Mouse (Mus musculus) urinary bladder, postnatal 10 days (tissue): ENCODE data around the gene Ces2e.
"Not testable (repeated sequence)": the region's sequence is repeated elsewhere in the genome, so short reads cannot be mapped to it uniquely, and the experiment has no call there.

Experiments used
- DNase-seq: peaks from one replicate; pipeline ENCODE4 v3.0.0; 2022; ENCODE audit warnings: low spot score

Gene Ces2e

DNA sequence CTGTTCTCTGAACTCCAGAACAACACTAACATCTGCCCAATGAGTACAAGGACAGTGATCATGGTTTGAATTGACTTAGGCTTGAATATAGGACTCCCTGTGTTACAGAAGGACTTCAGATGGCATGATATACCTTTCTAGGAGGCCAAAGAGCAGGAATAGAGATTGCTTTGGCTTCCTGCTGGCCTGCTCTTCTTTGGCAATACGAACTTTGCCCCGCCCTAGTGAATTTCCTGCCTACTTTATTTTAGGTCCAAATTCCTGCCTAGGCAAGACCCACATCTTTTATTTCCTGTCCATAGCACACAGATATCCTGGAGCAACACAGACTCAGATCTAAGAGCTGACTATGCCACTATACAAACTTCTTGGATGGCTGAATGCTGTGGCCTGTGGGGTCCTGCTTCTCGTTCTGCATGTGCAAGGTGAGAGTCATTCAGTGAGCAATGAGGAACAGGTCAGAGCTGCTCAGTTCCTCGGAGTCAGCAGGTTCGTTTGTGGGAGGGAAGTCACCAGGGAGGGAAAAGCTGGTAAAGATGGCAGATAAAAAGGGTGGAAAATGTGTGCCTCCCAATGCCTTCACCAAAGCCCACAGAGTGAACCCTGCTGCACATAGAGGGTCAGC is at the start of gene Ces2e:
Gene Ces2e, plus strand, starts transcription at position 289 of the 625 bp plus-strand sequence.
- DNase-seq, result no peak

DNA sequence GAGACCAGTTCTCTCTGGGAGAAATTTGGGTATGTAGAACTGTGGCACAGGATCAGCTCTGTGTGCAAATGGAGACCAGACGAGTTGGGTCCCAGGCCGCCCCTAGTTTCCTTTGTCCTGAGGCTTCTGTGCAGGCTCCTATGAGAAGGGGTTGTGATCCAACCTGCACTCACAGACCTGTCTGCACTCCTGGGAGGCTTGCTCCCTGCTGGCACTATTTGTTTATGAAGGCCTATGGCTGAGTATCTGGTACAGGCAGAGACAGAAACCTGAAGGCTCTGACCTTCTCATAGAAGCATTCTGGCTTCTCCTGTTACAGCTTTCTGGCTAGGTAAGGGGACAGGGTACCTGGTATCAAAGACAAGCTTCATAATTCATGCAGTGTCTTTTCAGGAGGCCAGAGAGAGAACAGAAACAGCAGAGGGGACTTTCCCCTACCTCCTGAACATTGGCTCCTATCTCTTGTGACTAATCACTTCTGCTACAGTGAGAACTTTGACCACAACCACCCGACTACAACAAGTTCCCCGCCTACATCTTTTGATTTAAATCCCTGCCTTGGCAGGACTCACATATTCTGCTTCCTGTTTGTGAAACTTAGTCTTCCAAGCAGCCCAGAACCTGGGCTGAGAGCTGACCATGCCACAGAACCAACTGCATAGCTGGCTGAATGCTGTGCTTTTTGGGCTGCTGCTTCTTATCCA is 39.7 kb upstream of the Ces2e start:
- DNase-seq, result not testable (repeated sequence)

DNA sequence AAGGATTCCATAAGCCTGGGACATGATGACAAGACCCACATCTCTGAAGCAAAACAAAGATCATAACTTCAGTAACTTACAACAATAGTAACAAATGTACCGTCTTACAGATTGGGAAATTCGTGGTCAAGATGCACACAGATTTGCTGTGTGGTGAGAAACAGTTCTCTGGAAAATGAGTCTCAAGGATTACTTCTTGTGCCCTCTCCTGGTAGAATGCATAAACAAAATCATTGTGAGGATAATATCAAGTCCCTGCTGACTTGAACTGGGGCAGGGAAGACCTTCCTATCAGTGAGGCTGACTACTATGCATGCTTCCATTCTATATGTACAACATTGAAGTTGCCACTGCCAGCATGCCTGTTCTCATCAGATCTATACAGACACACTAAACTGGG is 24.3 kb upstream of the Ces2e start:
- DNase-seq, result no peak

DNA sequence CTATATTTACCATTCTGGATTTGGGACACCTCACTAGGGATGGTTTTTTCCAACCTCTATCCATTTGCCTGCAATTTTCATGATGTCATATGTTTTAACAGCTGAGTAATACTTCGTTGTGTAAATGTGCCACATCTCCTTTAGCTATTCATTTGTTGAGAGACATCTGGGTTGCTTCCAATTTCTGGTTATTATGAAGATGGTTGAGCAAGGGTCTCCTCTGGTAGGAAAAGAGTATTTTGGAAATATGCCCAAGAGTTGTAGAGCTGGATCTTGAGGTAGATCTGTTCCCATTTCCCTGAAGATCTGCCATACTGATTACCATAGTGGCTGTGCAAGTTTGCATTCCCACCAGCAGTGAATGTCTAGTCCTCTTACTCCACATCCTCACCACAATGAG is 18.9 kb upstream of the Ces2e start:
- DNase-seq, result no peak

DNA sequence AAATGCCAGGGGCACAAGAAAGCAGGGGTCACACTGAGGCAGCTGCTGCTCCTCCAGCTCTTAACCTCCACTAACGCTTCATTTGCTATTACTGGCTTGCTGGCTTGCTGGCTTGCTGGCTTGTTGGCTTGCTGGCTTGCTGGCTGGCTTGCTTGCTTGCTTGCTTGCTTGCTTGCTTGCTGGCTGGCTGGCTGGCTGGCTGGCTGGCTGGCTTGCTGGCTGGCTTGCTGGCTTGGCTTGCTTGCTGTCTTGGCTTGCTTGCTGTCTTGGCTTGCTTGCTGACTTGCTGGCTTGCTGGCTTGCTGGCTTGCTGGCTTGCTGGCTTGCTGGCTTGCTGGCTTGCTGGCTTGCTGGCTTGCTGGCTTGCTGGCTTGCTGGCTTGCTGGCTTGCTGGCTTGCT is 17.0 kb upstream of the Ces2e start:
- DNase-seq, result not testable (repeated sequence)

DNA sequence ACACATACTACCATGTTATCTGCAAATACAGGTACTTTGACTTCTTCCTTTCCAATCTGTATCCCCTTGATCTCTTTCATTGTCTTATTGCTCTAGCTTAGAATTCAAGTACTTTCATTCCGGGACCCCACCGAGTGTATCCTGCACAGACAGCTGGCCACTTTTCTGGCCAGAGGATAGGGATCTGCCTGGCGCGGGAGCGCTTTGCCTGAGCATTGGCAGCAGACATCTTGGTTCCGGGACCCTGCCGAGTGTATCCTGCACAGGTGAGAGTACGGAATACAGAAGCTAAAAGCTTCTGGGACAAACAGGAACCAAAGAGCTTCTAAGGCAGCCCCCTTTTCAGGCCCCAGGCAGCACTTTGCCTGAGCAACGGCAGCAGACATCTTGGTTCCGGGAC is 16.4 kb upstream of the Ces2e start:
- not testable (repeated sequence) for DNase-seq

DNA sequence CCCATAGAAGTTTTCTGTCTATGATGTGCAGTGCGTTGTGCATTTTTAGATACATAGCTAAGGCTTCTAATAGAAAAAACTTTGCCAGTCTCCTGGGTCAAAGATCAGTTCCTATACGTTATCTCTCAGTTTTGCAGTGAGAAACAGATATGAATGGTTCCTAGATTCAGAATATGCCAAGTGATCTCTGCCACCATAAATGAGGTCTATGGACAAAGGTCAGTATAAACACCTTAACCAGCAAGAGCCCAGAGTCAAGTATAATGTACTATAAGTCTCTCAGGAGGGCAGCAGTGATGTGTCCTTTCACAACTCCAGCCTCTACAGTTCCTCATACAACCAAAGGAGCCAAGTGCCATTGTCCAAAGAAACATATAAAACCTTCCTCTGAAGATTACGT is 1.2 kb downstream of the Ces2e start:
- DNase-seq, result no peak

DNA sequence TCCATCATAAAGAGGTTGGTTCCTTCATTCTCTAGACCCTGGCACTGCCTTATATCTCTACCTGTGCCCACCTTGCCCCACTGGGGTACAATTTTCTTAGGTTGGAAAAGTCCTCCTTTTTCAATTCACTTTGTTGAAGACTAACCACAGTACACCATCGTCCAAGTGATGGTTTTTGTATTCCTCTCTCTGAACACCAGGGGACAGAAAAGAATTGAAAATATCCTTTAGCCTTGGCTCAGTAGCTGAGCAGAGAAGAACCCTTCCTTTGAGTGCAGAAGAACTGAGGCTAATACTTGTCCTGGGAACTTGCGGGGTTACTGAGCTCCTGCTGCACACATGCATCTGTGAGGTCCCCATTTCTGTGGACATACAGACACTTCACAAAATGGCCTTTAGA is 18.6 kb downstream of the Ces2e start:
- no peak for DNase-seq

DNA sequence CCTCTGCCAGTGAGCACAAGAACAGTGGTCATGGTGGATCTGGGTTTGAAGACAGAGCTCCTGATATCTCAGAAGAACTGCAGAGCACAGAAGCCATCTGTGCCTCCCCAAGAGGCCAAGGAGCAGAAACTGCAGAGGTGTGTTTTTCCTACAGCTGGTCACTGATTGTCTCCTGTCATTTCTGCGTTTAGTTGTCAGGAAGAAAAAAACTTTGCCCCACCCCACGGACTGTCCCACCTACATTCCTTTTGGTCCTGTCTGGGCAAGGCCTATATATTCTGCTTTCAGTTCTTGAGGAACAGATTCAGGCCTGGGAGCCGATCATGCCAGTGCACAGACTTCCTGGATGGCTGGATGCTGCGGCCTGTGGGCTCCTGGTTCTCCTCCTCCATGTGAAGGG is 21.0 kb downstream of the Ces2e start, which contains the start of gene Ces2f:
Gene Ces2f, plus strand, starts transcription at position 301 of the 400 bp plus-strand sequence.
- DNase-seq, result no peak

DNA sequence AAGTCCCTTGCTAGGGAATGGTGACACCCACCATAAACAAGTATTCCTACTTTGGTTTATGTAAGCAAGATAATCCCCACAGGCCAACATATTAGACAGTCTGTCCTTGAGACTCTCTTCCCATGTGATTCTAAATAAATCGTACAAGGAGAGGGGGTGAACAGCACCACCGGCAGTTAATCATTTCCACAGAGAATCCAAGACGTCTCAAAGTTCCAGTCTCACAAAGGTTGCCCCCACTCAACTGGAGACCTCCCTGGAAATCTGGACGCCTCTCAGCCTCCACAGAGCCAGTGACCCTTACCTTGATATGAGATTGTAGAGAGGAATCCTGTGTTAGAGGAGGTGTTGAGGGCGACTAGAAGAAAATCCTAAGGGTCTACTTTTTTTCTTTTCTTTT is 23.0 kb downstream of the Ces2e start:
- DNase-seq, result no peak

DNA sequence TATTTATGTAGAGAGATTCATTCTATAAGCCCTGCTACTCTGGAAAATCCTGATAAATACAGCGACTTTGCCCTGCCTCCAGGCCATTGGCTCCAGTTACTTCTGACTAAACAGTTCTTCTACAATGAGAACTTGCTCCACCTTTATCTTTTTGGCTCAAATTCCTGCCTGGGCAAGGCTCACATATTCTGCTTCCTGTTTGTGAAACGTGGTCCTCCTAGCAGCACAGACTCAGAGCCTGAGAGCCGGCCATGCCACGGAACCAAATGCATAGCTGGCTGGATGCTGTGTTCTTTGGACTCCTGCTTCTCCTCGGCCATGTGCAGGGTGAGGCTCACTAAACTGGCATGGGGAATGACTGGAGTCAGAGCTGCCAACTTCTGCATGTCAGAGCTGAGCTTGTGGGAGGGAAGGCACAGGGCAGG is 35.5 kb downstream of the Ces2e start, which contains the start of gene Ces2g:
Gene Ces2g, plus strand, starts transcription at position 182 of the 425 bp plus-strand sequence.
- no peak for DNase-seq

DNA sequence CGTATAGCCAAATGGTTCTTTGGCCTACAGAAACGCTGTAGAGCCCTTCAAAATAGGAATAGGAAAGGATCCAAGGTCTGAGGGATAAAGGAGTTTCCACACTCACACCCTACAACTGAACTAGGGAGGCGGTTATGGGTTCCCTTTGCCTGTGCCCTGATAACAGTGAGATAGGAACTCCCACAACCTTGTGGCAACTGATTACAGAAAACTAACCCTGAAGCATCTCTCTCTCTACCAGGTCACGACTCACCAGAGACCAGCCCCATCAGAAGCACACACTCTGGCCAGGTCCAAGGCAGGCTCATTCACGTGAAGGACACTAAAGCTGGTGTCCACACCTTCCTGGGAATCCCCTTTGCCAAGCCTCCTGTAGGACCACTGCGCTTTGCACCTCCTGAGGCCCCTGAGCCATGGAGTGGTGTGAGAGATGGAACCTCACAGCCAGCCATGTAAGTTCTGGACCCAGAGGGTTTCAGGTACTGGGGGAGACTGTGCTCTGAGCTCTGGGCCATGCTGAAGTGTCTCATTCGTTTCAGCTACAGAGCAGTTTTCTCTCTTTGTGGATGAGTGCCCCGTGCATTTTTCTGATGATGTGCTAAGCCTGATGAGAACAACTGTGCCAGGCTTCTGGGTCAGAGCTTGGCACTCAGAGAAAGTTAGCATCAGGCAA is 36.3 kb downstream of the Ces2e start:
- DNase-seq, result no peak

DNA sequence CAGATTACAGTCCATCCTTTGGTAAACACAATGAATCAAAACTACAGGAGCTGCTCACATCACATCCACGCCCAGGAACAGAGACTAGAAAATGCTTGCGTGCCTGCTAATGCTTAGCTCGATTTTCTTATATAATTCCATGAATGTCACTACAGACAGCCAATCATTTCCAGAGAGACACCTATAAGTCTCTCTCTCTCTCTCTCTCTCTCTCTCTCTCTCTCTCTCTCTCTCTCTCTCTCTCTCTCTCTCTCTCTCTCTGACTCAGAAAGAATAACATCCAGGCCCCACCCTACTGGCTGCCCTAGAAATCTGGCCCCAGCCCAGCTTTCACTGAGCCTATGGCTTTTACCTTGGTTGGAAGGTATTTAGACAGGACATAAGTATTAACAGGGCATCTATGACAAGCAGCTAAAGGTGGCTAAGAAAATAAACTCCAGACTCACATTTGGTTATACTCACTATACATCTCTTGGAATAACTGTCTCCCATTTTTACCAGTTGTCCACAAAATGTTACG is 37.4 kb downstream of the Ces2e start:
- no peak for DNase-seq

DNA sequence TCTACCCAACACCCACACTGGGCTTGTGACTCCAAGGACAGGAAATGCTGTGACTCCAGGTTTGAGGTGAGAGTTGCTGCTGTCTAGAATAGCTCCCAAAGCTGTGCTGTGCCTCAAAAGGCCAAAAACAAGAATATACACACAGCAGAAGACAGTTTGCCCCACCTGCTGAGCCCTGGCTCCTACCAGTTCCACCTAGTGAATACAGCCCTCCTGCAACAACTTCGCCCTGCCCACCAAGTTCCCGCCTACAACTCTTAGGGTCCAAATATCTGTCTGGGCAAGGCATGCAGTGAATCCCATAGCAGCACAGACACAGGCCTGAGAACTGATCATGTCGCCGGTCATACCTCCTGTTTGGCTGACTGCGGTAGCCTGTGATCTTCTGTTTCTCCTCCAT is 58.1 kb downstream of the Ces2e start:
- DNase-seq, result no peak
